Mouse (Mus musculus): Measurements from ENCODE around the gene Tle2.

Gene Tle2

DNA sequence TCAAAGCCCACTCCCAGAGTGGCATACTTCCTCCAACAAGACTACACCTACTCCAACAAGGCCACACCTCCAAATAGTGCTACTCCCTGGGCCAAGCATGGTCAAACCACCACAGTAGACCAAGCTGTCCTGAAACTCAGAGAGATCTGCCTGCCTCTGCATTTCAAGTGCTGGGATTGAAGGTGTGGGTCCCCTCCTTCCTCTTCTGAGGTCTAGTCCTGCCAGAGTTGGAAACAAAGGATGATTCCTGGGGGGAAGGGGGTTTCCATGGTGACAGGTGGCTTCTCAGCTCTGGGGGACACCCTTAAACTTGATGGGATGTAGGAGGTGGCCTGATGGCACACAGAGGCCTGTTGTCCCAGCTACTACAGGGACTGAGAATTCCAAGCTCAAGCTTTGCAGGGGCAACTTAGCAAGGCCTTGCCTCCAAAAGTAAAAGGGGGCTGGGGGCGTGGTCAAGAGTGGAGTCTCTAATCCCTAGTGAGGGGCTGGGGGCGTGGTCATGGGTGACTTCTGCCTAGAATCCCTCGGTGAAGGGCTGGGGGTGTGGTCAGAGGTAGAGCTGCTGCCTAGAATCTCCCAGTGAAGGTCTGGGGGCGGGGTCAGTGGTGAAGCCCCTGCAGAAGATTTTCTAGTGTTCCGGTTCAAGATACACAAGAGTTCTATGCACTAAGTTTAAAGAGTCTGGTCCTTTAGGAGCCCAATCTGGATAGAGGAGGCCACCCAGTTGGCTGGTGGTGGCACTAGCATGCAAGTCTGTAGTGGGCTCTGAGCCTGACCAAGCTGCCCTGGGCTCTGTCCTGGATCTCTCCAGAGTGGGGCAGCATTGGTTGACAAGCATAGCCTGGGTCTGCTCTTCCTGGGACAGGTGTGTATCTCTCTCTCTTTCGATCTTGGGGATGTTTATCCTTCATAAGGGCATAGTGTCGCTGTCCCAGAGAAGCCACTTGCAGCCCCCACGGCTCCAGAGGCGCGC lies at the start of gene Tle2:
Gene Tle2 (plus strand): TSS at position 481 of the 976 bp plus-strand sequence.
- H3K9me3 ChIP-seq (ENCODE audit: low read length), result 0 out of 2 replicates have a peak, but pooled peaks cover 3% of the 10 kb centered on the region
- H3K4me1 ChIP-seq (replicated peaks; ENCODE audit: low read depth, low read length), result peaks cover 63% of the 10 kb centered on the region
- H3K27me3 ChIP-seq (ENCODE audit: insufficient read depth, low read length), result peaks cover 85% of the 10 kb centered on the region
- no peaks in the 10 kb centered on the region for H3K36me3 ChIP-seq (ENCODE audit: insufficient read depth, low read length)
- H3K4me3 ChIP-seq (replicated peaks; ENCODE audit: low read length), result peak within 1 kb of the TSS; percentile 75
- TF ChIP-seq NANOG (IDR thresholded peaks at IDR 0.05; ENCODE audit: borderline replicate concordance, low read length) (no peak), POU5F1 (IDR thresholded peaks at IDR 0.05; ENCODE audit: borderline replicate concordance, low read length) (no peak)

DNA sequence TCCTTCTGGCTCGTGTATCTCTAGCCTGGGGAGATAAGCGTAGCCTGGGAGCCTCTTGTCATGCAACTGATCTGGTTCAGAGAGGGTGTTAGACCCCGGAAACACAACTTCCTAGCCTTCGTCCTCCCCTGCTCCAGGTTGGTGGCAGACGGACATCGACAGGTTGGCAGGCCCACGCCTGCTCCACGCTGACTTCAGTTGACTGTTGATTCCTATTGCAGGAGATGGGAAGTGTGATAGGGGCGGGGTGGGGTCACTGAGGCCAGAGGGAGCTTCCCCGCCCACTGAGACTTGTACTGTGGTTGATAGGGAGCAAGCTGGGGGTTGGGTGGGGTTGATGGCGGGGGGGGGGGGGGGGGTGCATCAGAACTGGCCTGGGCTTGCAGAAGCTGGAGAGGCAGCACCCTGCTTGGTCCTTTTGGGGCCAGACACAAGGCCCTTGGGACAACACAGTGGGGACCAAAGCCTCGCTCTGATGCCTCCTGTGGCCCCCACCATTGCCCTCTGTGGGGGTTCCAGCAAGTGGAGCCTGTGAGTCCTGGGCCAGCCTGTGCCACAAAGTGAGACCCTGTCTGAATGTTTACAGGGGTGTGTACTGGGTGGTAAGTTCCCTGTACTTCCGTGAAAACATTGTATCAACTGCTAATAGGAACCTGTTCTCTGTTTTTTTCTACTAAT lies 49.2 kb upstream of the Tle2 start:
- H3K27me3 ChIP-seq (ENCODE audit: insufficient read depth, low read length), result peaks cover 26% of the 10 kb centered on the region
- H3K36me3 ChIP-seq (ENCODE audit: insufficient read depth, low read length), result peaks cover 15% of the 10 kb centered on the region
- H3K4me1 ChIP-seq (replicated peaks; ENCODE audit: low read depth, low read length), result peaks cover 31% of the 10 kb centered on the region
- TF ChIP-seq NANOG (IDR thresholded peaks at IDR 0.05; ENCODE audit: borderline replicate concordance, low read length) (no peak), POU5F1 (IDR thresholded peaks at IDR 0.05; ENCODE audit: borderline replicate concordance, low read length) (no peak), CTCF (conservative IDR thresholded peaks at IDR 0.05; ENCODE audit: low read length) (no peak)
- no peak overlapping the region; the same call in 1 of the 2 replicates for H3K4me3 ChIP-seq (replicated peaks; ENCODE audit: low read length)
- no peaks in the 10 kb centered on the region for H3K9me3 ChIP-seq (ENCODE audit: low read length)

DNA sequence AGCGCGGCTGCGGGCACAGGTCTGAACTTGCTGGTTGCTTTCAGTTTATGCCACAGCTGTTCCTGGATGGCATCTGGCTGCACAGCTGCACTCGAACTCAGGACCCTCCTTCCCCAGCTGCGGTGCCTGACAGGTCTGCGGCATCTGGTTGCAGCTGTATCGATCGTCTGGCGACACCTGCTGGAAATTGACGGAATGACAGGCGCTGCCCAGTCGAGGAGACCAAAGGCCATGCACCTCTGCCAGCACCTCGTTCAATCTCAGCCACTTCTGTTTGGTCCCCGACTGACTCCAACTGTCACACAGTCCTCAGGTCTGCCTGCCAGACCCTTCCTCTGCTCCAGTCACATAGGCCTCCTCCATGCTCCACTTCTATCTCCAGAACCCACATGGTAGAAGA lies 47.6 kb upstream of the Tle2 start:
- H3K27me3 ChIP-seq (ENCODE audit: insufficient read depth, low read length), result peaks cover 23% of the 10 kb centered on the region
- peaks cover 38% of the 10 kb centered on the region for H3K4me1 ChIP-seq (replicated peaks; ENCODE audit: low read depth, low read length)
- TF ChIP-seq CTCF (conservative IDR thresholded peaks at IDR 0.05; ENCODE audit: low read length), result peak; percentile 99
- no peak for TF ChIP-seq POU5F1 (IDR thresholded peaks at IDR 0.05; ENCODE audit: borderline replicate concordance, low read length)
- no peaks in the 10 kb centered on the region for H3K9me3 ChIP-seq (ENCODE audit: low read length)
- H3K4me3 ChIP-seq (replicated peaks; ENCODE audit: low read length), result no peak overlapping the region
- H3K36me3 ChIP-seq (ENCODE audit: insufficient read depth, low read length), result peaks cover 31% of the 10 kb centered on the region

DNA sequence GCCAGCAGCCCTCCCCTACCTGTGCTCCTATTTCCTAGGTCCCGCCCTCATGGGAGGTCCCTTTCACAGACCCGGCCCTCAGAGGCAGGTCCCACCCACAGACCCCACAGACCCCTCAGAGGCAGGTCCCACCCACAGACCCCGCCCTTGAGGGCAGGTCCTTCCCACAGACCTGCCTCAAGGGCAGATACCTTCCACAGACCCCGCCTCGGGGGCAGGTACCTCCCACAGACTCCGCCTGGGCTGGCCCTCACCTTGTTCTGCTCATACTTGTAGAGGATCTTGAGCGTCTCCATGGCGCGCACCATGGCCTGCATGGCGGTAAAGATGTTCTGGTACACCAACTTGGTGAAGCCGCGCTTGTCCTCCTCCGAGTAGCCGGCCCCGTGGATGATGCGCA lies 39.5 kb upstream of the Tle2 start:
- Histone ChIP-seq H3K4me1 (replicated peaks; ENCODE audit: low read depth, low read length) (peaks cover 63% of the 10 kb centered on the region), H3K27me3 (ENCODE audit: insufficient read depth, low read length) (no peaks in the 10 kb centered on the region), H3K9me3 (ENCODE audit: low read length) (no peaks in the 10 kb centered on the region), H3K4me3 (replicated peaks; ENCODE audit: low read length) (peak overlapping the region; percentile 71), H3K36me3 (ENCODE audit: insufficient read depth, low read length) (peaks cover 72% of the 10 kb centered on the region)
- TF ChIP-seq NANOG (IDR thresholded peaks at IDR 0.05; ENCODE audit: borderline replicate concordance, low read length), result no peak
- no peak for TF ChIP-seq POU5F1 (IDR thresholded peaks at IDR 0.05; ENCODE audit: borderline replicate concordance, low read length)
- no peak for TF ChIP-seq CTCF (conservative IDR thresholded peaks at IDR 0.05; ENCODE audit: low read length)

DNA sequence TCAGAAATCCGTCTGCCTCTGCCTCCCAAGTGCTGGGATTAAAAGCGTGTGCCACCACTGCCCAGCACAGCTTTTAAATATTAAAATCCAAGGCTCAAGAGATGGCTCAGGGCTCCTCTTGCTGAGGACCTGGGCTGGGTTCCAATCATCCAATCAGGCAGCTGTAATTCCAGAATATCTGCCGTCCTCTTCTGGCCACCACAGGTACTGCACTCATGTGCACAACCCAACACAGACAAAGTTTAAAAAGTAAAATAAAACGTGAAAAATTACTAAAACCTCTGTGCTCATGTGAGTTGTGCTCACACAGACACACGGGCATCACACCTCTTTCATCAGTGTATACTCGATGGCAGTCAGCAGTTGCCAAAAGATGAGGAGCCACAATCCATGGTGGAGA lies 37.6 kb upstream of the Tle2 start:
- peaks cover 71% of the 10 kb centered on the region for H3K4me1 ChIP-seq (replicated peaks; ENCODE audit: low read depth, low read length)
- no peaks in the 10 kb centered on the region for H3K27me3 ChIP-seq (ENCODE audit: insufficient read depth, low read length)
- H3K36me3 ChIP-seq (ENCODE audit: insufficient read depth, low read length), result peaks cover 68% of the 10 kb centered on the region
- H3K4me3 ChIP-seq (replicated peaks; ENCODE audit: low read length), result no peak overlapping the region
- TF ChIP-seq POU5F1 (IDR thresholded peaks at IDR 0.05; ENCODE audit: borderline replicate concordance, low read length), result no peak
- TF ChIP-seq CTCF (conservative IDR thresholded peaks at IDR 0.05; ENCODE audit: low read length), result peak; percentile 100
- no peaks in the 10 kb centered on the region for H3K9me3 ChIP-seq (ENCODE audit: low read length)

DNA sequence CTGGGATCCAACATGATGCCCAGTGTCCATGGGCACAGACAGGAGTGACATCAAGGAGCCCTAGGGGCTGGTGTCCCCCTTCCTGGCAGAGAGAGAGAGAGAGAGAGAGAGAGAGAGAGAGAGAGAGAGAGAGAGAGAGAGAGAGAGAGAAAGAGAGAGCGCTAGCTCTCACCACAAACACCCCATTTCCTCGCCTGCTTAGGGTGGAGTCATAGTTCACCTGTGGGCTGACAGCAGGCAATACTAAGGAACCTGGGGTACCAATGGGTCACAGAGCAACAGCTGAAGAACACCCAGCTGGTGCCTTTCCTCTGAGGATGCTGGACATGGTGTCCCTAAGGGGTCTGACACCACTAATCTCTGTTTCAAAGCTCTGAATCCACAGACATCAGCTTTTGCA lies 36.9 kb upstream of the Tle2 start:
- Histone ChIP-seq H3K36me3 (ENCODE audit: insufficient read depth, low read length) (peaks cover 62% of the 10 kb centered on the region), H3K27me3 (ENCODE audit: insufficient read depth, low read length) (no peaks in the 10 kb centered on the region), H3K9me3 (ENCODE audit: low read length) (no peaks in the 10 kb centered on the region), H3K4me1 (replicated peaks; ENCODE audit: low read depth, low read length) (peaks cover 78% of the 10 kb centered on the region), H3K4me3 (replicated peaks; ENCODE audit: low read length) (no peak overlapping the region)
- TF ChIP-seq CTCF (conservative IDR thresholded peaks at IDR 0.05; ENCODE audit: low read length) (no peak), NANOG (IDR thresholded peaks at IDR 0.05; ENCODE audit: borderline replicate concordance, low read length) (no peak), POU5F1 (IDR thresholded peaks at IDR 0.05; ENCODE audit: borderline replicate concordance, low read length) (no peak)

DNA sequence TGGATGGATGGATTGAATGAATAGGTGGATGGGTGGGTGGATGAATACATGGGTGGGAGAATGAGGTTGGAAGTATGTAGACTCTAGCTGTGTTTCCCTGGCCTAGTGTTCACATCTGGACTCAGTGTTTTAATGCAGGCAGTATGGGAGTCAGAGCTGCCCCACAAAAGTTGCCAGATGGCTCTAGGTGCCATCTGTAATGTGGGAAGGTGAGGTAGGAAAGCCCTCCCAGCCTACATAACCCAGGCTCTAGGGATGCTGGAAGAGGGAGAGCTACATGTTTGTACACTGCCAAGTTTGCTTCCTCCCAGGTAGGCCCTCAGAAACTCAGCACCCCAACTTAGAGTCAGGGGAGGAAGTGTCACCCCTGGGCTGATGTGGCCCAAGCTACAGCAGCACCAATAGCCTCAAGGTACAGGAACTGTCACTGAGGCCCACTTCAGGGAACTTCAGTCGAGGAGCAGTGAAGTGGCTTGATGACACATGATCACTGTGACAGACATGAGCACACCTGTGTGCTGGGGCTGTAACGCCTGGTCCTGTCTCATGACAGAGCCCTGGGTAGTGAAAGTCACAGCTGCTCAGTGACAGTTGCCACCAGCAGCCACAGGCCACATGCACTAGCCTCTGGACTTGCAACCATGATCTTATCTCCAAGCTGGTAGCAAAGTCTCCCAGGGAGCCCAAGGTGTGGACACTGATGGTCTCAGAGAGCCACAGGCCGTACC lies 35.9 kb upstream of the Tle2 start:
- Histone ChIP-seq H3K4me3 (replicated peaks; ENCODE audit: low read length) (no peak overlapping the region), H3K36me3 (ENCODE audit: insufficient read depth, low read length) (peaks cover 57% of the 10 kb centered on the region), H3K9me3 (ENCODE audit: low read length) (no peaks in the 10 kb centered on the region), H3K27me3 (ENCODE audit: insufficient read depth, low read length) (peaks cover under 1% of the 10 kb centered on the region; the same call in 1 of the 2 replicates), H3K4me1 (replicated peaks; ENCODE audit: low read depth, low read length) (peaks cover 81% of the 10 kb centered on the region)
- TF ChIP-seq NANOG (IDR thresholded peaks at IDR 0.05; ENCODE audit: borderline replicate concordance, low read length) (no peak), POU5F1 (IDR thresholded peaks at IDR 0.05; ENCODE audit: borderline replicate concordance, low read length) (no peak), CTCF (conservative IDR thresholded peaks at IDR 0.05; ENCODE audit: low read length) (no peak)

DNA sequence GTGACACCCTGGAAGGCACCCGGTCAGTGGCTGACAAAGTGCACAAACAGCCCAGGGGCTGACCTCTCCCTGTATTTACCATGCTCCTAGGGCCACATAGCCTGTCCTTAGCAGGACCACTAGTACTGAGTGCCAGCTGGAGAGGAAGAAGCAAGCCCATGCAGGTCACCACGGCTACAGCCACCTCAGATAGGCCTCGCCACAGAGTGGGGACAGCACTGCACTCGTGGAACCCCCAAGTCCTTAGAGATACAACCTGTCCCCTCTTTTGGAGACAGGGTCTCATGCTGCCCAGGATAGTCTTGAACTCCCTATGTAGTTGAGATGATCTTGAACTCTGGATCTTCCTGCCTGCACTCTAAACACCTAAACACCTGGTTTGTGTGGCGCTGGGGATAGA lies 33.0 kb upstream of the Tle2 start:
- peaks cover 71% of the 10 kb centered on the region for H3K4me1 ChIP-seq (replicated peaks; ENCODE audit: low read depth, low read length)

More for the DNA sequence above, 33.0 kb upstream of the Tle2 start:
- Histone ChIP-seq H3K4me3 (replicated peaks; ENCODE audit: low read length) (peak overlapping the region; percentile 91; the same call in 1 of the 2 replicates), H3K27me3 (ENCODE audit: insufficient read depth, low read length) (peaks cover 13% of the 10 kb centered on the region), H3K36me3 (ENCODE audit: insufficient read depth, low read length) (peaks cover 43% of the 10 kb centered on the region), H3K9me3 (ENCODE audit: low read length) (no peaks in the 10 kb centered on the region)
- TF ChIP-seq POU5F1 (IDR thresholded peaks at IDR 0.05; ENCODE audit: borderline replicate concordance, low read length) (no peak), CTCF (conservative IDR thresholded peaks at IDR 0.05; ENCODE audit: low read length) (no peak), NANOG (IDR thresholded peaks at IDR 0.05; ENCODE audit: borderline replicate concordance, low read length) (no peak)

Data from E14TG2a.4 (cell line).